Mouse (Mus musculus): ENCODE data around the gene 1700001K19Rik. TPM values are rescaled to one million over a fixed set of nuclear protein-coding genes. Genes with fewer than 3 reads are reported as not detected.

The 1700001K19Rik gene
- polyA plus RNA-seq, 1 experiment from 2014 or later = 0.15 TPM

GRCm38 (mm10) chr12:110650241-110650641 lies 32.2 kb downstream of the 1700001K19Rik start:
- no peak for ATAC-seq (ENCODE audit: insufficient number of reproducible peaks, low FRiP score, low TSS enrichment, low read depth)
- no peak overlapping the region for H3K27ac ChIP-seq
- 83% methylated on average over 8 of the region's 8 CpGs for WGBS
- peaks cover 96% of the 10 kb centered on the region for H3K36me3 ChIP-seq
- H3K27me3 ChIP-seq = no peaks in the 10 kb centered on the region
- no peak overlapping the region for H3K4me2 ChIP-seq
- no peak overlapping the region for H3K4me3 ChIP-seq
- H3K9ac ChIP-seq = no peak overlapping the region
- H3K9me3 ChIP-seq = no peaks in the 10 kb centered on the region
- no peaks in the 10 kb centered on the region for H3K4me1 ChIP-seq

GRCm38 (mm10) chr12:110637507-110638114 lies 44.8 kb downstream of the 1700001K19Rik start:
- no peak overlapping the region for H3K9ac ChIP-seq
- no peaks in the 10 kb centered on the region for H3K27me3 ChIP-seq
- H3K27ac ChIP-seq = no peak overlapping the region
- no peaks in the 10 kb centered on the region for H3K9me3 ChIP-seq
- WGBS = 90% methylated on average over 13 of the region's 13 CpGs
- ATAC-seq (ENCODE audit: insufficient number of reproducible peaks, low FRiP score, low TSS enrichment, low read depth) = no peak
- H3K4me3 ChIP-seq = no peak overlapping the region
- peaks cover 99% of the 10 kb centered on the region for H3K36me3 ChIP-seq
- no peak overlapping the region for H3K4me2 ChIP-seq
- H3K4me1 ChIP-seq = no peaks in the 10 kb centered on the region

- Histone ChIP-seq H3K4me2 (no peak overlapping the region), H3K27ac (no peak overlapping the region), H3K36me3 (peaks cover 99% of the 10 kb centered on the region), H3K4me1 (no peaks in the 10 kb centered on the region), H3K4me3 (no peak overlapping the region), H3K9me3 (no peaks in the 10 kb centered on the region), H3K9ac (no peak overlapping the region), H3K27me3 (no peaks in the 10 kb centered on the region)
- ATAC-seq (ENCODE audit: insufficient number of reproducible peaks, low FRiP score, low TSS enrichment, low read depth) = no peak
- WGBS = 94% methylated on average over 12 of the region's 12 CpGs
Observed at GRCm38 (mm10) chr12:110636293-110636692, 46.1 kb downstream of the 1700001K19Rik start.

DNA sequence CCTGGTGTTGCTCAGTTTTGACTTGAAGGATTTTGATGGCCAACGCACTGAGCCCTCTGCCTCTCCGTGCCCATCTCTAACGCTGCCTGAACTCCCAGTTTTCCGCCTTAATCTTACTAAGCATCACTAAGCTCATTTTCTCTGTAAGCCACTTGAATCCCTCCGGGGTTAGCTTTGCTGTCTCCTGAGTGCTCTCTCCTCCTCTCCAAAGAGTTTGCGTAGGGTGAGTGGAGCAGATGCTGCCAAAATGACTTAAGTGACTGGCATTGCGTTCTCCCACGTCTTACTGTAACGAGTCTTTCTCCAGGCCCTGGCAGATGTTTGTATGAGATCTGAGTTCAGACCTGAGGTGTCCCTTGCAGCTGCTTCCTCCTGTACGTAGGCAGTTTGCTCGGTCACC lies 52.4 kb downstream of the 1700001K19Rik start:
- H3K27me3 ChIP-seq = no peaks in the 10 kb centered on the region
- H3K27ac ChIP-seq = no peak overlapping the region
- H3K9me3 ChIP-seq = no peaks in the 10 kb centered on the region
- WGBS = 94% methylated on average over 11 of the region's 11 CpGs
- H3K4me3 ChIP-seq = no peak overlapping the region
- no peak for ATAC-seq (ENCODE audit: insufficient number of reproducible peaks, low FRiP score, low TSS enrichment, low read depth)
- H3K4me1 ChIP-seq = no peaks in the 10 kb centered on the region
- no peak overlapping the region for H3K4me2 ChIP-seq
- H3K9ac ChIP-seq = no peak overlapping the region
- peaks cover 99% of the 10 kb centered on the region for H3K36me3 ChIP-seq

Small RNAs within 50 kb of the gene (microRNA-seq; reads per million reads assigned to microRNA genes)
- not detected for gene Gm27299

Other genes starting within 250 kb of the 1700001K19Rik start
- 141 and 142 TPM in 2 replicates for gene Ppp2r5c, start 235.5 kb downstream of the 1700001K19Rik start, polyA plus RNA-seq (2015; fragmentation: Nextera tagmentation; extraction: Ambion mirVana)
- gene Dync1h1, start 81.2 kb downstream of the 1700001K19Rik start, polyA plus RNA-seq (2015; fragmentation: Nextera tagmentation; extraction: Ambion mirVana) = 43.2 and 47.2 TPM in 2 replicates
- gene Hsp90aa1, start 20.1 kb upstream of the 1700001K19Rik start, polyA plus RNA-seq (2015; fragmentation: Nextera tagmentation; extraction: Ambion mirVana) = 644 and 712 TPM in 2 replicates
- 21.5 and 22.1 TPM in 2 replicates for gene Wdr20, start 55.3 kb upstream of the 1700001K19Rik start, polyA plus RNA-seq (2015; fragmentation: Nextera tagmentation; extraction: Ambion mirVana)
- 3.6 and 4.3 TPM in 2 replicates for gene Mok, start 158.3 kb upstream of the 1700001K19Rik start, polyA plus RNA-seq (2015; fragmentation: Nextera tagmentation; extraction: Ambion mirVana)
- gene Zfp839, start 167.6 kb upstream of the 1700001K19Rik start, polyA plus RNA-seq (2015; fragmentation: Nextera tagmentation; extraction: Ambion mirVana) = 6.5 and 8.8 TPM in 2 replicates
- 74.8 and 76.2 TPM in 2 replicates for gene Cinp, start 206.5 kb upstream of the 1700001K19Rik start, polyA plus RNA-seq (2015; fragmentation: Nextera tagmentation; extraction: Ambion mirVana)
- 3.2 and 3.8 TPM in 2 replicates for gene Tecpr2, start 206.6 kb upstream of the 1700001K19Rik start, polyA plus RNA-seq (2015; fragmentation: Nextera tagmentation; extraction: Ambion mirVana)